Mouse (Mus musculus) liver, embryonic 14.5 days (tissue): Measurements from ENCODE around the gene Dbn1.

Source experiments
- CTCF ChIP-seq: IDR thresholded peaks from 2 replicates; pipeline ENCODE4 v1.5.1; 2016; ENCODE audit warnings: antibody characterized with exemption, low read depth, control low read depth
- EP300 ChIP-seq: IDR thresholded peaks from 2 replicates; pipeline ENCODE4 v1.6.1; 2016; ENCODE audit warnings: antibody characterized with exemption, low read depth

- TF ChIP-seq EP300 (no peak), CTCF (no peak)
These were observed 20.6 kb upstream of the Dbn1 start for GRCm38 (mm10) chr13:55508531-55508930.
